Mouse (Mus musculus): ENCODE results near the gene Slc38a1. TPM values are rescaled to one million over a fixed set of nuclear protein-coding genes. Genes with fewer than 3 reads are reported as not detected.

The Slc38a1 gene
- total and polyA plus RNA-seq, 2 experiments from 2014 or later, result 82.6 to 115 TPM

GRCm38 (mm10) chr15:96676518-96676917 is 33.8 kb upstream of the Slc38a1 start:
- WGBS, result 25% methylated on average over 10 of the region's 10 CpGs
- H3K27ac ChIP-seq, result no peak overlapping the region
- TF ChIP-seq CTCF (IDR thresholded peaks at IDR 0.05; ENCODE audit: low read depth), result no peak
- H3K36me3 ChIP-seq (ENCODE audit: insufficient read depth, low read length), result no peaks in the 10 kb centered on the region
- H3K27me3 ChIP-seq (ENCODE audit: insufficient read depth, low read length), result no peaks in the 10 kb centered on the region
- no peaks in the 10 kb centered on the region for H3K4me1 ChIP-seq (ENCODE audit: insufficient read depth, low read length)
- ATAC-seq, result no peak
- H3K9ac ChIP-seq (replicated peaks; ENCODE audit: low read length), result no peak overlapping the region
- peak; percentile 70 for DNase-seq (ENCODE audit: low spot score)
- H3K9me3 ChIP-seq (ENCODE audit: low read length), result no peaks in the 10 kb centered on the region
- no peak overlapping the region for H3K4me2 ChIP-seq (ENCODE audit: low read depth, low read length)
- no peak overlapping the region for H3K4me3 ChIP-seq (ENCODE audit: low read length)

GRCm38 (mm10) chr15:96675744-96676143 is 33.0 kb upstream of the Slc38a1 start:
- Histone ChIP-seq H3K4me1 (ENCODE audit: insufficient read depth, low read length) (no peaks in the 10 kb centered on the region), H3K27ac (no peak overlapping the region), H3K27me3 (ENCODE audit: insufficient read depth, low read length) (no peaks in the 10 kb centered on the region), H3K4me3 (ENCODE audit: low read length) (no peak overlapping the region), H3K36me3 (ENCODE audit: insufficient read depth, low read length) (no peaks in the 10 kb centered on the region), H3K9ac (replicated peaks; ENCODE audit: low read length) (no peak overlapping the region), H3K4me2 (ENCODE audit: low read depth, low read length) (no peak overlapping the region), H3K9me3 (ENCODE audit: low read length) (no peaks in the 10 kb centered on the region)
- ATAC-seq (no peak), DNase-seq (ENCODE audit: low spot score) (no peak)
- WGBS, result 70% methylated on average over 15 of the region's 15 CpGs
- TF ChIP-seq CTCF (IDR thresholded peaks at IDR 0.05; ENCODE audit: low read depth), result no peak

- no peak overlapping the region for H3K27ac ChIP-seq
- no peaks in the 10 kb centered on the region for H3K27me3 ChIP-seq (ENCODE audit: insufficient read depth, low read length)
- H3K4me1 ChIP-seq (ENCODE audit: insufficient read depth, low read length), result no peaks in the 10 kb centered on the region
- ATAC-seq, result no peak
- no peak overlapping the region for H3K4me2 ChIP-seq (ENCODE audit: low read depth, low read length)
- no peak for DNase-seq (ENCODE audit: low spot score)
- H3K4me3 ChIP-seq (ENCODE audit: low read length), result no peak overlapping the region
- no peaks in the 10 kb centered on the region for H3K9me3 ChIP-seq (ENCODE audit: low read length)
- no peaks in the 10 kb centered on the region for H3K36me3 ChIP-seq (ENCODE audit: insufficient read depth, low read length)
- no peak overlapping the region for H3K9ac ChIP-seq (replicated peaks; ENCODE audit: low read length)
- 85% methylated on average over 11 of the region's 11 CpGs for WGBS
- TF ChIP-seq CTCF (IDR thresholded peaks at IDR 0.05; ENCODE audit: low read depth), result no peak
Measured at GRCm38 (mm10) chr15:96675055-96675454, 32.3 kb upstream of the Slc38a1 start.

GRCm38 (mm10) chr15:96674089-96674488 is 31.4 kb upstream of the Slc38a1 start:
- no peak overlapping the region for H3K4me2 ChIP-seq (ENCODE audit: low read depth, low read length)
- H3K27ac ChIP-seq, result no peak overlapping the region
- no peak for ATAC-seq
- no peak for DNase-seq (ENCODE audit: low spot score)
- no peaks in the 10 kb centered on the region for H3K27me3 ChIP-seq (ENCODE audit: insufficient read depth, low read length)
- H3K4me3 ChIP-seq (ENCODE audit: low read length), result no peak overlapping the region
- no peaks in the 10 kb centered on the region for H3K4me1 ChIP-seq (ENCODE audit: insufficient read depth, low read length)
- no peaks in the 10 kb centered on the region for H3K36me3 ChIP-seq (ENCODE audit: insufficient read depth, low read length)
- no peak overlapping the region for H3K9ac ChIP-seq (replicated peaks; ENCODE audit: low read length)
- WGBS, result 71% methylated on average over 1 of the region's 1 CpGs
- no peaks in the 10 kb centered on the region for H3K9me3 ChIP-seq (ENCODE audit: low read length)
- TF ChIP-seq CTCF (IDR thresholded peaks at IDR 0.05; ENCODE audit: low read depth), result no peak

- no peak overlapping the region for H3K27ac ChIP-seq
- H3K27me3 ChIP-seq (ENCODE audit: insufficient read depth, low read length), result no peaks in the 10 kb centered on the region
- no peaks in the 10 kb centered on the region for H3K4me1 ChIP-seq (ENCODE audit: insufficient read depth, low read length)
- TF ChIP-seq CTCF (IDR thresholded peaks at IDR 0.05; ENCODE audit: low read depth), result no peak
- no peaks in the 10 kb centered on the region for H3K9me3 ChIP-seq (ENCODE audit: low read length)
- DNase-seq (ENCODE audit: low spot score), result no peak
- no peak overlapping the region for H3K9ac ChIP-seq (replicated peaks; ENCODE audit: low read length)
- no peak overlapping the region for H3K4me3 ChIP-seq (ENCODE audit: low read length)
- 85% methylated on average over 6 of the region's 6 CpGs for WGBS
- H3K4me2 ChIP-seq (ENCODE audit: low read depth, low read length), result no peak overlapping the region
- no peaks in the 10 kb centered on the region for H3K36me3 ChIP-seq (ENCODE audit: insufficient read depth, low read length)
- no peak for ATAC-seq
Measured at GRCm38 (mm10) chr15:96669721-96670120, 27.0 kb upstream of the Slc38a1 start.

- no peak for ATAC-seq
- Histone ChIP-seq H3K9me3 (ENCODE audit: low read length) (no peaks in the 10 kb centered on the region), H3K27ac (no peak overlapping the region), H3K4me2 (ENCODE audit: low read depth, low read length) (peak overlapping the region; percentile 52), H3K27me3 (ENCODE audit: insufficient read depth, low read length) (no peaks in the 10 kb centered on the region), H3K36me3 (ENCODE audit: insufficient read depth, low read length) (no peaks in the 10 kb centered on the region), H3K9ac (replicated peaks; ENCODE audit: low read length) (no peak overlapping the region), H3K4me1 (ENCODE audit: insufficient read depth, low read length) (no peaks in the 10 kb centered on the region), H3K4me3 (ENCODE audit: low read length) (no peak overlapping the region)
- TF ChIP-seq CTCF (IDR thresholded peaks at IDR 0.05; ENCODE audit: low read depth), result peak; percentile 89
- 3% methylated on average over 7 of the region's 7 CpGs for WGBS
- DNase-seq (ENCODE audit: low spot score), result peak; percentile 87
Measured at GRCm38 (mm10) chr15:96666663-96667062, 23.9 kb upstream of the Slc38a1 start.

- no peaks in the 10 kb centered on the region for H3K27me3 ChIP-seq (ENCODE audit: insufficient read depth, low read length)
- H3K4me2 ChIP-seq (ENCODE audit: low read depth, low read length), result peak overlapping the region; percentile 52
- no peaks in the 10 kb centered on the region for H3K36me3 ChIP-seq (ENCODE audit: insufficient read depth, low read length)
- H3K27ac ChIP-seq, result no peak overlapping the region
- no peaks in the 10 kb centered on the region for H3K4me1 ChIP-seq (ENCODE audit: insufficient read depth, low read length)
- H3K4me3 ChIP-seq (ENCODE audit: low read length), result no peak overlapping the region
- H3K9me3 ChIP-seq (ENCODE audit: low read length), result no peaks in the 10 kb centered on the region
- WGBS, result 8% methylated on average over 3 of the region's 3 CpGs
- peak; percentile 92 for DNase-seq (ENCODE audit: low spot score)
- peak; percentile 70; the same call in 1 of the 2 replicates for ATAC-seq
- peak; percentile 83 for TF ChIP-seq CTCF (IDR thresholded peaks at IDR 0.05; ENCODE audit: low read depth)
- no peak overlapping the region for H3K9ac ChIP-seq (replicated peaks; ENCODE audit: low read length)
Measured at GRCm38 (mm10) chr15:96665889-96666288, 23.2 kb upstream of the Slc38a1 start.
